Mouse (Mus musculus): ENCODE measurements around the gene Limch1. TPM values are rescaled to one million over a fixed set of nuclear protein-coding genes. Genes with fewer than 3 reads are reported as not detected.

The Limch1 gene
- polyA plus RNA-seq, 2 experiments = 0.54 to 1.2 TPM

GRCm38 (mm10) chr5:66998341-66998740, 252.7 kb downstream of the Limch1 start:
- WGBS (ENCODE audit: insufficient replicate concordance) = 61% methylated on average over 6 of the region's 6 CpGs
- no peak overlapping the region for H3K27ac ChIP-seq
- no peaks in the 10 kb centered on the region for H3K36me3 ChIP-seq (replicated peaks; ENCODE audit: control insufficient read depth, insufficient read depth, low read depth)
- H3K9ac ChIP-seq (replicated peaks) = no peak overlapping the region
- H3K4me1 ChIP-seq (replicated peaks; ENCODE audit: control insufficient read depth in 2 of 2, insufficient read depth in 2 of 2, low read length in 1 of 2) = no peaks in the 10 kb centered on the region
- H3K9me3 ChIP-seq (ENCODE audit: control insufficient read depth, low read length) = no peaks in the 10 kb centered on the region
- no peak for DNase-seq (ENCODE audit: low read depth in 3 of 3, low spot score in 3 of 3)
- no peak for ATAC-seq (ENCODE audit: insufficient read depth)
- no peak overlapping the region for H3K4me2 ChIP-seq (ENCODE audit: low read depth)
- no peak overlapping the region for H3K4me3 ChIP-seq (ENCODE audit: insufficient read depth in 1 of 2, low read depth in 2 of 2, low read length in 2 of 2)
- peaks cover 5% of the 10 kb centered on the region; the same call in 1 of the 2 replicates for H3K27me3 ChIP-seq (ENCODE audit: control insufficient read depth, insufficient read depth, low read length)
- TF ChIP-seq CTCF (IDR thresholded peaks at IDR 0.05; ENCODE audit: low read depth) (no peak), EP300 (IDR thresholded peaks at IDR 0.05; ENCODE audit: low read depth) (no peak)

DNA sequence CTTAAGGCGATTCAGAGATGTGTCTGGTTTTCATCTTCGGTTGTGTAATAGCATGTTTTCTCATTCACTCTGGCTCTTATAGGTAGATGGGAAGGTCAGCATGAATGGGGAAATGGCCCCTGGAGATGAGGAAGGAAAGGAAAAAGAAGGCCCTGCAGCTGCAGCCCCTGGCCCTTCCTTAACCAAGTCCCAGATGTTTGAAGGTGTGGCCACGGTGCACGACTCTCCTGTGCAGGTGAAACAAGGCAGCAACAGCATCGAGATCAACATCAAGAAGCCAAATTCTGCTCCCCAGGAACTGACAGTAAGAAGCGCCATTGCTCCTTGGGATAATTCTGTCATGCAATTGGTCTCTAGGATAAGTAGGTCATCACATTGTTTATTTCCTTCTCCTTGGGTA, 256.7 kb downstream of the Limch1 start:
- no peak for DNase-seq (ENCODE audit: low read depth in 3 of 3, low spot score in 3 of 3)
- ATAC-seq (ENCODE audit: insufficient read depth) = no peak
- Histone ChIP-seq H3K4me1 (replicated peaks; ENCODE audit: control insufficient read depth in 2 of 2, insufficient read depth in 2 of 2, low read length in 1 of 2) (no peaks in the 10 kb centered on the region), H3K9me3 (ENCODE audit: control insufficient read depth, low read length) (no peaks in the 10 kb centered on the region), H3K27me3 (ENCODE audit: control insufficient read depth, insufficient read depth, low read length) (no peaks in the 10 kb centered on the region), H3K36me3 (replicated peaks; ENCODE audit: control insufficient read depth, insufficient read depth, low read depth) (no peaks in the 10 kb centered on the region), H3K27ac (no peak overlapping the region), H3K4me2 (ENCODE audit: low read depth) (no peak overlapping the region), H3K9ac (replicated peaks) (no peak overlapping the region), H3K4me3 (ENCODE audit: insufficient read depth in 1 of 2, low read depth in 2 of 2, low read length in 2 of 2) (no peak overlapping the region)
- WGBS (ENCODE audit: insufficient replicate concordance) = 68% methylated on average over 6 of the region's 6 CpGs
- TF ChIP-seq CTCF (IDR thresholded peaks at IDR 0.05; ENCODE audit: low read depth) (no peak), EP300 (IDR thresholded peaks at IDR 0.05; ENCODE audit: low read depth) (no peak)

DNA sequence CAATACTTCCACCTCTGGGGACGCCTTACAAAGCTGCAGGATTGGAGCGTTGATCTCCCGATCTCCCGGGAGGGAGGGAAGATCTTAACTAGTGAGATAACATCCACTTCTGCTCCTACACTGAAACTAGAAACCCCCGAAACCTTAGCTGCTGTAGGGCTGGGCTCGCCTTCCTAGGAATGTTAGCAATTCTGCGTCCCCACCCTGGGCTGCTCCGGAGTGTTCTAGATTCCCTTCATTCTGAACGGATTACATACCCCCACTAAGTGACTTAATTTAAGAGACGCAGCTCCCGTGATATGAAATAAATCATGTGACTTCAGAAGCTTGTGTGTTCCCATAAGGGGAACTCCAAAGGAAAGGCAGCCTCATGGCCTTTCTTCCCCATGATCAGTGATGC, 259.0 kb downstream of the Limch1 start:
- Histone ChIP-seq H3K9me3 (ENCODE audit: control insufficient read depth, low read length) (no peaks in the 10 kb centered on the region), H3K27ac (no peak overlapping the region), H3K4me1 (replicated peaks; ENCODE audit: control insufficient read depth in 2 of 2, insufficient read depth in 2 of 2, low read length in 1 of 2) (no peaks in the 10 kb centered on the region), H3K9ac (replicated peaks) (no peak overlapping the region), H3K36me3 (replicated peaks; ENCODE audit: control insufficient read depth, insufficient read depth, low read depth) (no peaks in the 10 kb centered on the region), H3K4me3 (ENCODE audit: insufficient read depth in 1 of 2, low read depth in 2 of 2, low read length in 2 of 2) (no peak overlapping the region), H3K27me3 (ENCODE audit: control insufficient read depth, insufficient read depth, low read length) (no peaks in the 10 kb centered on the region), H3K4me2 (ENCODE audit: low read depth) (no peak overlapping the region)
- DNase-seq (ENCODE audit: low read depth in 3 of 3, low spot score in 3 of 3) (no peak), ATAC-seq (ENCODE audit: insufficient read depth) (no peak)
- TF ChIP-seq EP300 (IDR thresholded peaks at IDR 0.05; ENCODE audit: low read depth) (no peak), CTCF (IDR thresholded peaks at IDR 0.05; ENCODE audit: low read depth) (no peak)
- 61% methylated on average over 11 of the region's 11 CpGs for WGBS (ENCODE audit: insufficient replicate concordance)

DNA sequence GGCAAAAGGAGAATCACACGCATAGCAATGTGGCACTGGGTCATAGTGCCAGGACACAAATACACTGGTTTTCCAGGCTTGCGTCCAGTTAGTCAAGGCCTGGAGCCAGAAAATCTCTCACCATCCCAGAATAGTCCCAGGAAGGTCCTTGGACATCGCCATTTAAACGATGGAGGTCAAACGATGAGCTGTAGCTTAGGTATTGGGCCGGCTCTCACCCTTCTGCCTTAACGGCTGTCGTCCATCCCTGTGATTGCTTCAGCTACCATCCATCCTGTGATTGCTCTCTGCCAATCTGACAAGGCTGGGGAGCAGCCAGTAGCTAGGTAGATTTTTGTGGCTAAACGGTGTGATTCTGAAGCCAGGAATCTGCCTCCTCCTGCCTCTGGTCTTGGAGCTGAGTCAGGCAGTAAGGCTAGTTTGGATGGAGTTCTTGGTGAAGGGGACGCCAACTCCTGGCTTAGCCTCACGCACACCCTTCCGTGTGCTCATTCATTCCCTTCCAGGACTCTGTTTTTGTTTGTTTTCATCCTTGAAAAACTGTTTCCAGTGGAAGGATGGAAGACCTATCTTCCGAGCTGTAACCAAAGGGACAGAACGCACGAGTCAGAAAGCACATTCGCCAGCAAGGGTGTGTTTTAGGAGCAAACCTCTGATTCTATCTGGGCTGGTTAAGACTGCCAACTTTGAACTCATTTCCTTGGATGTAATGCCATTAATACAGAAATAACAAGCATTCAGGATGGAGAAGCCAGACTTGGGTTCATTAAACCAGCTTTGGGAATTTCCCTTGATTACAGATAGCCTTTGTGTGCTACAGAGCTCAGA, 265.6 kb downstream of the Limch1 start:
- Histone ChIP-seq H3K9me3 (ENCODE audit: control insufficient read depth, low read length) (no peaks in the 10 kb centered on the region), H3K4me1 (replicated peaks; ENCODE audit: control insufficient read depth in 2 of 2, insufficient read depth in 2 of 2, low read length in 1 of 2) (no peaks in the 10 kb centered on the region), H3K27ac (no peak overlapping the region), H3K27me3 (ENCODE audit: control insufficient read depth, insufficient read depth, low read length) (no peaks in the 10 kb centered on the region), H3K9ac (replicated peaks) (no peak overlapping the region), H3K36me3 (replicated peaks; ENCODE audit: control insufficient read depth, insufficient read depth, low read depth) (no peaks in the 10 kb centered on the region), H3K4me2 (ENCODE audit: low read depth) (no peak overlapping the region), H3K4me3 (ENCODE audit: insufficient read depth in 1 of 2, low read depth in 2 of 2, low read length in 2 of 2) (no peak overlapping the region)
- DNase-seq (ENCODE audit: low read depth in 3 of 3, low spot score in 3 of 3) (no peak), ATAC-seq (ENCODE audit: insufficient read depth) (no peak)
- no peak for TF ChIP-seq CTCF (IDR thresholded peaks at IDR 0.05; ENCODE audit: low read depth)
- TF ChIP-seq EP300 (IDR thresholded peaks at IDR 0.05; ENCODE audit: low read depth) = no peak
- 71% methylated on average over 16 of the region's 16 CpGs for WGBS (ENCODE audit: insufficient replicate concordance)

DNA sequence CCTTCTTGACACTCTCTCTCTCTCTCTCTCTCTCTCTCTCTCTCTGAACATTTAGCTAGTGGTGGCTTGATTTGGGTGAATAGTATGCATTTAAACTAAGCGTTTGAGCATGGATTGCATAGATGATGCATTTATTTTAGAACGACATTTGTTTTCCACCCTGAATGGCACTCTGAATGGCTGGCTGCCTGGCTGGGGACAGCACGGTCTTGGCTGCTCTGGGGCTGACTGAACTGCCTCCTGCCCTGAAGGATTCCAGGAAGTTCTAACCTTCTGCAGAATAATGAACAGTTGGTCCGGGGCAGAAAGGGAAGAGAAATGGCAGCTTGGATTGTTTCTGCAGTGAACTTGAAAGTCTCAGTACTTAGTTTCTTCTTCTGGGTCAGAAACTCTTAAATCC, 266.4 kb downstream of the Limch1 start:
- no peak overlapping the region for H3K9ac ChIP-seq (replicated peaks)
- H3K4me1 ChIP-seq (replicated peaks; ENCODE audit: control insufficient read depth in 2 of 2, insufficient read depth in 2 of 2, low read length in 1 of 2) = no peaks in the 10 kb centered on the region
- WGBS (ENCODE audit: insufficient replicate concordance) = 61% methylated on average over 4 of the region's 4 CpGs
- no peaks in the 10 kb centered on the region for H3K36me3 ChIP-seq (replicated peaks; ENCODE audit: control insufficient read depth, insufficient read depth, low read depth)
- no peak overlapping the region for H3K4me3 ChIP-seq (ENCODE audit: insufficient read depth in 1 of 2, low read depth in 2 of 2, low read length in 2 of 2)
- ATAC-seq (ENCODE audit: insufficient read depth) (no peak), DNase-seq (ENCODE audit: low read depth in 3 of 3, low spot score in 3 of 3) (no peak)
- H3K4me2 ChIP-seq (ENCODE audit: low read depth) = no peak overlapping the region
- no peaks in the 10 kb centered on the region for H3K9me3 ChIP-seq (ENCODE audit: control insufficient read depth, low read length)
- no peak overlapping the region for H3K27ac ChIP-seq
- TF ChIP-seq EP300 (IDR thresholded peaks at IDR 0.05; ENCODE audit: low read depth) (no peak), CTCF (IDR thresholded peaks at IDR 0.05; ENCODE audit: low read depth) (no peak)
- H3K27me3 ChIP-seq (ENCODE audit: control insufficient read depth, insufficient read depth, low read length) = no peaks in the 10 kb centered on the region

Measured in liver, embryonic 14.5 days (tissue).